Mouse (Mus musculus) yolk sac, embryonic 10.5 days (tissue): Measurements from ENCODE around the gene Xlr5a.
"Not testable (repeated sequence)": the region's sequence is repeated elsewhere in the genome, so short reads cannot be mapped to it uniquely, and the experiment has no call there.

ENCODE experiments used
- DNase-seq: peaks from one replicate; pipeline ENCODE4 v3.0.0-alpha.2; 2017; ENCODE audit warnings: low spot score

The Xlr5a gene

GRCm38 (mm10) chrX:73292876-73293275 lies at the start of gene Xlr5a, which contains the start of gene Xlr5c:
Xlr5a (minus strand) TSS chrX:73292976.
Xlr5c (minus strand) TSS chrX:73292976.
- DNase-seq: not testable (repeated sequence)

- DNase-seq: peak; percentile 80
Measured at GRCm38 (mm10) chrX:73342483-73342895, 49.7 kb upstream of the Xlr5a start, which contains the start of gene Zfp275. Zfp275 (plus strand) TSS chrX:73342621.

GRCm38 (mm10) chrX:73342068-73342467 lies 49.3 kb upstream of the Xlr5a start:
- no peak for DNase-seq

GRCm38 (mm10) chrX:73341473-73341872 lies 48.7 kb upstream of the Xlr5a start:
- DNase-seq: no peak

GRCm38 (mm10) chrX:73336740-73337139 lies 44.0 kb upstream of the Xlr5a start, which contains the start of gene Gm45015:
Gm45015 (minus strand) TSS chrX:73336840.
- no peak for DNase-seq

- DNase-seq: no peak
Measured at GRCm38 (mm10) chrX:73333548-73333947, 40.8 kb upstream of the Xlr5a start.

- no peak for DNase-seq
Measured at GRCm38 (mm10) chrX:73327215-73327614, 34.4 kb upstream of the Xlr5a start.

- DNase-seq: no peak
Measured at GRCm38 (mm10) chrX:73321029-73321428, 28.3 kb upstream of the Xlr5a start.

GRCm38 (mm10) chrX:73312522-73312921 lies 19.7 kb upstream of the Xlr5a start:
- no peak for DNase-seq

GRCm38 (mm10) chrX:73295745-73296144 lies 3.0 kb upstream of the Xlr5a start:
- DNase-seq: peak; percentile 55

- DNase-seq: not testable (repeated sequence)
Measured at GRCm38 (mm10) chrX:73265270-73265669, 27.5 kb downstream of the Xlr5a start, which contains the start of gene Xlr3c. Xlr3c (minus strand) TSS chrX:73265390.

GRCm38 (mm10) chrX:73262428-73262827 lies 30.3 kb downstream of the Xlr5a start:
- DNase-seq: not testable (repeated sequence)

- not testable (repeated sequence) for DNase-seq
Measured at GRCm38 (mm10) chrX:73242821-73243325, 49.9 kb downstream of the Xlr5a start, which contains the start of gene Xlr4c. Xlr4c (minus strand) TSS chrX:73243130.

- DNase-seq: no peak
Measured at GRCm38 (mm10) chrX:73229288-73229687, 63.5 kb downstream of the Xlr5a start.

- DNase-seq: no peak
Measured at GRCm38 (mm10) chrX:73228606-73229214, 64.1 kb downstream of the Xlr5a start.

- DNase-seq: peak; percentile 77
Measured at GRCm38 (mm10) chrX:73227914-73228605, 64.7 kb downstream of the Xlr5a start, which contains the start of gene F8a. F8a (plus strand) TSS chrX:73228291.

- DNase-seq: no peak
Measured at GRCm38 (mm10) chrX:73225365-73225764, 67.4 kb downstream of the Xlr5a start.

GRCm38 (mm10) chrX:73213819-73214564 lies 78.8 kb downstream of the Xlr5a start, which contains the start of gene Xlr4b:
Xlr4b (plus strand) TSS chrX:73214333.
- DNase-seq: not testable (repeated sequence)

- peak; percentile 42 for DNase-seq
Measured at GRCm38 (mm10) chrX:73191934-73192333, 100.8 kb downstream of the Xlr5a start, which contains the start of gene Xlr3b. Xlr3b (plus strand) TSS chrX:73192207.

- DNase-seq: not testable (repeated sequence)
Measured at GRCm38 (mm10) chrX:73176889-73177288, 115.9 kb downstream of the Xlr5a start, which contains the start of gene Spin2d. Spin2d (minus strand) TSS chrX:73176989.

- DNase-seq: not testable (repeated sequence)
Measured at GRCm38 (mm10) chrX:73149350-73149749, 143.4 kb downstream of the Xlr5a start, which contains the start of gene DXBay18. DXBay18 (minus strand) TSS chrX:73149450.

GRCm38 (mm10) chrX:73148496-73148895 lies 144.3 kb downstream of the Xlr5a start, which contains the start of gene Xlr5b:
Xlr5b (plus strand) TSS chrX:73148796.
- DNase-seq: not testable (repeated sequence)
